Mouse (Mus musculus) liver, adult 2 months (tissue): ENCODE results near the gene Rhoh. TPM values are rescaled to one million over a fixed set of nuclear protein-coding genes. Genes with fewer than 3 reads are reported as not detected.

Experiments used
- DNase-seq: peaks from one replicate; pipeline ENCODE4 v3.0.0-alpha.2; 2011; ENCODE audit warnings: low read depth, low spot score; ENCODE audit errors: extremely low read depth
- H3K27ac ChIP-seq: fragments of 200-500 bp; replicated peaks from 2 replicates; pipeline ENCODE4 v1.5.1; 2012; ENCODE audit warnings: low read depth, mild to moderate bottlenecking, control low read depth, inconsistent platforms, low read length; ENCODE audit not compliant: insufficient read depth
- H3K27me3 ChIP-seq: fragments of 200-500 bp; 2 replicates; pipeline ENCODE4 v1.6.1; 2012; ENCODE audit warnings: mild to moderate bottlenecking, moderate library complexity, low read length, inconsistent platforms; ENCODE audit not compliant: control insufficient read depth, insufficient read depth
- H3K36me3 ChIP-seq: fragments of 200-500 bp; 2 replicates; pipeline ENCODE4 v1.6.1; 2012; ENCODE audit warnings: low read length, inconsistent platforms; ENCODE audit not compliant: control insufficient read depth, insufficient read depth
- H3K4me1 ChIP-seq: fragments of 200-500 bp; 2 replicates; pipeline ENCODE4 v1.6.1; 2011; ENCODE audit warnings: low read length; ENCODE audit not compliant: control insufficient read depth, insufficient read depth
- H3K4me3 ChIP-seq: fragments of 200-500 bp; 2 replicates; pipeline ENCODE4 v1.5.1; 2011; ENCODE audit warnings: low read depth, mild to moderate bottlenecking, control low read depth, low read length, moderate library complexity; ENCODE audit not compliant: insufficient read depth
- H3K79me2 ChIP-seq: fragments of 200-500 bp; 2 replicates; pipeline ENCODE4 v1.6.1; 2012; ENCODE audit warnings: inconsistent platforms, mild to moderate bottlenecking, low read length, moderate library complexity; ENCODE audit not compliant: control insufficient read depth, insufficient read depth
- H3K9ac ChIP-seq: fragments of 200-500 bp; 2 replicates; pipeline ENCODE4 v1.6.1; 2012; ENCODE audit warnings: low read depth, mild to moderate bottlenecking, control low read depth, inconsistent platforms, low read length
- CTCF ChIP-seq: fragments of 200-500 bp; IDR thresholded peaks from 2 replicates; pipeline ENCODE4 v1.5.1; 2011; ENCODE audit warnings: low read depth, low read length, control low read depth
- POLR2A ChIP-seq: fragments of 200-500 bp; IDR thresholded peaks from 2 replicates; pipeline ENCODE4 v1.6.1; 2011; ENCODE audit warnings: low read length, control low read depth; ENCODE audit not compliant: insufficient read depth; ENCODE audit errors: extremely low read depth
- WGBS: fragments of 180-500 bp; shearing (Covaris S2); methylation state at CpG from one replicate; pipeline ENCODE4 v1.1.7; 2018; 5-methylcytosine and 5-hydroxymethylcytosine counted together
- polyA plus RNA-seq: library from polyadenylated mRNA; depleted of rRNA; stranded (reverse); fragments of >200 nt; gene quantifications from 2 replicates; pipeline ENCODE4 v1.2.3, GENCODE M21; 2012
- total RNA-seq: library from RNA; depleted of rRNA; stranded (reverse); fragments of >200 nt; gene quantifications from 2 replicates; pipeline ENCODE4 v1.2.3, GENCODE M21; 2014

The Rhoh gene
- total and polyA plus RNA-seq, 2 experiments: 0.22 to 1.2 TPM

GRCm38 (mm10) chr5:65929162-65929561, 68.1 kb downstream of the Rhoh start:
- Histone ChIP-seq H3K9ac (no peak overlapping the region), H3K79me2 (no peaks in the 10 kb centered on the region), H3K4me1 (no peaks in the 10 kb centered on the region), H3K36me3 (no peaks in the 10 kb centered on the region), H3K4me3 (no peak overlapping the region), H3K27ac (no peak overlapping the region), H3K27me3 (no peaks in the 10 kb centered on the region)
- 90% methylated on average over 7 of the region's 7 CpGs for WGBS
- DNase-seq: no peak
- TF ChIP-seq CTCF (no peak), POLR2A (no peak)

- H3K4me3 ChIP-seq: no peak overlapping the region
- TF ChIP-seq POLR2A (no peak), CTCF (no peak)
- 49% methylated on average over 4 of the region's 4 CpGs for WGBS
- no peaks in the 10 kb centered on the region for H3K4me1 ChIP-seq
- no peaks in the 10 kb centered on the region for H3K36me3 ChIP-seq
- no peaks in the 10 kb centered on the region for H3K79me2 ChIP-seq
- peak; percentile 90 for DNase-seq
- no peak overlapping the region for H3K9ac ChIP-seq
- H3K27me3 ChIP-seq: no peaks in the 10 kb centered on the region
- no peak overlapping the region for H3K27ac ChIP-seq
These were observed 69.2 kb downstream of the Rhoh start for GRCm38 (mm10) chr5:65930171-65930570.

GRCm38 (mm10) chr5:65933258-65933657, 72.2 kb downstream of the Rhoh start:
- TF ChIP-seq CTCF (no peak), POLR2A (no peak)
- H3K27me3 ChIP-seq: no peaks in the 10 kb centered on the region

GRCm38 (mm10) chr5:65933764-65934163, 72.8 kb downstream of the Rhoh start:
- Histone ChIP-seq H3K79me2 (no peaks in the 10 kb centered on the region), H3K4me1 (no peaks in the 10 kb centered on the region), H3K4me3 (no peak overlapping the region), H3K36me3 (no peaks in the 10 kb centered on the region), H3K27me3 (no peaks in the 10 kb centered on the region), H3K27ac (no peak overlapping the region), H3K9ac (no peak overlapping the region)
- TF ChIP-seq POLR2A (no peak), CTCF (no peak)
- 94% methylated on average over 2 of the region's 2 CpGs for WGBS
- DNase-seq: peak; percentile 19

More at GRCm38 (mm10) chr5:65933258-65933657, 72.2 kb downstream of the Rhoh start:
- H3K4me3 ChIP-seq: no peak overlapping the region
- no peaks in the 10 kb centered on the region for H3K36me3 ChIP-seq
- no peaks in the 10 kb centered on the region for H3K4me1 ChIP-seq
- no peaks in the 10 kb centered on the region for H3K79me2 ChIP-seq
- WGBS: 91% methylated on average over 4 of the region's 4 CpGs
- DNase-seq: no peak
- H3K27ac ChIP-seq: no peak overlapping the region
- no peak overlapping the region for H3K9ac ChIP-seq

GRCm38 (mm10) chr5:65934783-65935182, 73.8 kb downstream of the Rhoh start, which contains the start of gene Chrna9:
TSS of gene Chrna9 (plus strand) at chr5:65934921.
- no peak for DNase-seq
- TF ChIP-seq CTCF: no peak
- TF ChIP-seq POLR2A: no peak
- Histone ChIP-seq H3K4me3 (no peak within 1 kb of the TSS), H3K79me2 (no peaks in the 10 kb centered on the region), H3K27me3 (no peaks in the 10 kb centered on the region), H3K4me1 (no peaks in the 10 kb centered on the region), H3K36me3 (no peaks in the 10 kb centered on the region), H3K27ac (no peak within 1 kb of the TSS), H3K9ac (no peak within 1 kb of the TSS)
- WGBS: 85% methylated on average over 5 of the region's 5 CpGs

- Histone ChIP-seq H3K9ac (no peak overlapping the region), H3K4me3 (no peak overlapping the region), H3K27me3 (no peaks in the 10 kb centered on the region), H3K36me3 (no peaks in the 10 kb centered on the region), H3K79me2 (no peaks in the 10 kb centered on the region), H3K27ac (no peak overlapping the region), H3K4me1 (no peaks in the 10 kb centered on the region)
- 73% methylated on average over 11 of the region's 11 CpGs for WGBS
- TF ChIP-seq POLR2A: no peak
- TF ChIP-seq CTCF: no peak
- no peak for DNase-seq
These were observed 76.2 kb downstream of the Rhoh start for GRCm38 (mm10) chr5:65937011-65937726.
